Mouse (Mus musculus): ENCODE data around the gene Mansc1. TPM values are rescaled to one million over a fixed set of nuclear protein-coding genes. Genes with fewer than 3 reads are reported as not detected.
A peak's percentile ranks its signal among the peaks of the same experiment; 100 is the strongest.

Mansc1 gene
- total RNA-seq, 2 experiments from 2014 or later: 9.9 to 10.0 TPM

GRCm38 (mm10) chr6:134606540-134606939, 25.7 kb downstream of the Mansc1 start:
- intact Hi-C loops (cut with DNase I): loop anchor here (2.0 to 5.0 kb wide), 3 partner anchors 40 to 182 kb away; partner anchors contain the start of gene Lrp6
- no peak for DNase-seq (ENCODE audit: low spot score in 2 of 2)

DNA sequence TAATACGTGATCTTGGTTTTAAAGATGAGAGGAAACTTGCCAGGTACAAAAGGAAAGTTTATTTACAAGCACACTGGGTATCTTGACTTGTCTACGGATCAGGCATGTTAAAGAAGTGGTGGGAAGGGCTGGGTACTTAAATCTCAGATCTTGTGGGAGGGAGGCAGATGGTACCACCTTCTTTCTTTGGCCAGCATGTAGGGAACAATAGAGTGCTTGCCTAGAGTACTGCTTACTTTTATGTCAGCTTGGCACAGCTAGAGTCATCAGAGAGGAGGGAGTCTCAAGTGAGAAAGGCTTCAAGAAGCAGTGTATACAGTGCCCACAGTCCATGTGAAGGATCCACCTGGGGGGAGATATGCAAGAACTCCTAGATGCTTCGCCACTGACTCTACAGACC, 27.1 kb downstream of the Mansc1 start:
- intact Hi-C loops (cut with DNase I): loop anchor here (5.0 kb wide), 1 partner anchor 133 kb away; no protein-coding TSS in a partner anchor
- DNase-seq (ENCODE audit: low spot score in 2 of 2): peak in 1 of 2 experiments; percentile 58

DNA sequence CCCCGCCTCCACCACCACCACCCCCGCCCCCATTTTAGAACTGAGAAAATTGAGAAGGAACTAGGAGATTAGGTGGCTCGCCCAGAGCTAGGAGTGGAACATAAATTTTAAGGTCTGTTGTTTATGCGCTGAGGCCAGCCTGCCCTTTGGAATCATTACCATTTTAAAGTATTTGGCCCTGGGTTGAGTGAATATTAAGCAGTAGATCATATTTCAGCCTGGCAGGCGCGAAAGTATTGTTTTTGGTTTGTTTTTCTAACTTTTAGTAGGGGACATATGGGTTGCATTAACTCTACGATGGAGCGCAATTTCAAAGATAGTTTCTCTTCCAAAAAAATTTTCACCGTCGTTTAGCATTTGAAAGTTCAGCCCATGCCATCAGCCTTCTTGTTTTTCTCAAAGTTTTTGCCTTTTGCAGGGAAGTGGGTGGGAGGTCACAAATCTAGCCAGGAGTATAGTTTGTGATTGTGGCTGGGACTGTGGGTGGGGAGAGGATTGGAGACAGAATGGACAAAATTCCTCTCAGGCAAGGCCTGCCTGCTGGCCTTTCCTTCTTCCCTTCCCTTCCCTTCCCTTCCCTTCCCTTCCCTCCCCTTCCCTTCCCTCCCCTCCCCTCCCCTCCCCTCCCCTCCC, 29.8 kb downstream of the Mansc1 start:
- no peak for DNase-seq (ENCODE audit: low spot score in 2 of 2)
- intact Hi-C loops (cut with DNase I): no loop called here

DNA sequence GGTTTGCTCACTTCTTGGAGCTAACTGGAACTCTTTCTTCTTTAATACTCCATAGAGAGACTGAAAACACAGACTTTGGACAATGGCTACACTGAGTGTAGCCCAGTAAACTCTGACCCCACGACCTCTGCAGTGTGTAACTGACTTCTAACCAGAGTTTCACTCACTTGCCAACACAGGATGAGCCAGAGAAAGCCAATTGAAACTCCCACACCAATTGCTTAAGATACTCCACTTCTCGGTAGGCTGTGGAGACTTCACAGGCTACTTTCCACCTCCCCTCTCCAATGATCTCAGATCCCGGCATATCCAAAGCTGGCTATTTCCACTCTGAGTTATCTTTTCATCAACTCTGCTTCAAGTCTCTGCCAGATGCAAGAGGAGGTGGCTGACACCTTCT, 30.5 kb downstream of the Mansc1 start:
- intact Hi-C loops (cut with DNase I): no loop called here
- DNase-seq (ENCODE audit: low spot score in 2 of 2): no peak

- no peak for DNase-seq (ENCODE audit: low spot score in 2 of 2)
- intact Hi-C loops (cut with DNase I): no loop called here
Measured at GRCm38 (mm10) chr6:134601130-134601529, 31.2 kb downstream of the Mansc1 start.

DNA sequence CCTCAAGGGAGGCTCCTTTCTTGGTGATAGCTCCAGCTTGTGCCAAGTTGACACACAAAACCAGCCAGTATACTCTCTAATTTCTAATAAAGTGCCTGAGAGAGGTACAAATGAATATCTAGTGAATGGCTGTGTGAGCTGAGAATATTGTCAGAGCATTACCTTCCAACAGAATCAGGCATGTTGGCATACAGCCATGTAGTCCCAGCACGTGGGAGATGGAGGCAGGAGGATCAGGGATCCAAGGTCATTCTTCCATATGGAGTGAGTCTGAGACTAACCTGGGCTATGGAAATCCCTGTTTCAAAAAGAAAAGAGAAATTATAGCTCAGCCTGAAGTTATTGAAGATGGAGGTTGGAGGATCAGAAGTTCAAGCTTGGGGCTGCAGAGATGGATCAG, 33.0 kb downstream of the Mansc1 start:
- no peak for DNase-seq (ENCODE audit: low spot score in 2 of 2)
- intact Hi-C loops (cut with DNase I): no loop called here

GRCm38 (mm10) chr6:134597651-134598229, 34.5 kb downstream of the Mansc1 start:
- peak in 1 of 2 experiments; percentile 32 for DNase-seq (ENCODE audit: low spot score in 2 of 2)
- intact Hi-C loops (cut with DNase I): no loop called here

DNA sequence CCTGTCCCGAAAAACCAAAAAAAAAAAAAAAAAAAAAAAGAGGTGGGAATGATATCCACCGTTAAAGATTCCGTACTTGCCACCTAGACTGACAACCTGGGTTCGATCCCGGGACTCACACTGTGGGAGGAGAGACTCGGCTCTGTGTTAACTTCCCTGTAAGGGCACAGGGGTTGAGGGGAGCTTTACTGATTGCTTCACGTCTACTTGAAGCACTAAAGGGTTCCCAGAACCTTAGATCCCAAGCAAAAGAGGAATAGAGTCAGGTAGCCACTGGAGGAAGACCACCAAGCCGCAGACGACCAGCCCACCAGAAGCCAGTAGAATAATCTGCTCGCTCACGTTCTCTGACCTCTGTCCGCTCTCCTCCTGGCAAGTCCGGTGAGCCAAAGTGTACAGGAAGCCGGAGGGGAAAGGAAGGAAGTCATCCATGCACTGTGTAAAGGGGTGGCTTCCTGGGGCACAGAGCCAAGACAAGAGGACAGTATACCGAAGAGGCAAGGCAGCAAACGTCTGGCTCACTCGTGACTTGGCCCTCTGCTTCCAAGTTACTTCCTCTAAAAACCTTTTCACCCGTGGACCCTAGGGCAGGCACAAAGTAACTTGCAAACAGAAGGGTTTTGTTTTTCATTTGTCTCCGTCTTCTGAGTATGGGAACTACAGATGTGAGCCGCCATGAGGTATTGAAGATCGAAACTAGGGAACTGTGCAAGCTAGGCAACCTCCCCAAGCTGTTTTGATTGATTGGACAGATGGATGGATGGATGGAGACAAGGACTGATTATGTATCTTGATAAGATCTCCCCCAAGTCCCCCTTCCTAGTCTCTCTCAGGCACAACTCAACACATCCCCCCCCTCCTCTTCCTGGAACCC, 37.5 kb downstream of the Mansc1 start:
- intact Hi-C loops (cut with DNase I): no loop called here
- DNase-seq (ENCODE audit: low spot score in 2 of 2): no peak

DNA sequence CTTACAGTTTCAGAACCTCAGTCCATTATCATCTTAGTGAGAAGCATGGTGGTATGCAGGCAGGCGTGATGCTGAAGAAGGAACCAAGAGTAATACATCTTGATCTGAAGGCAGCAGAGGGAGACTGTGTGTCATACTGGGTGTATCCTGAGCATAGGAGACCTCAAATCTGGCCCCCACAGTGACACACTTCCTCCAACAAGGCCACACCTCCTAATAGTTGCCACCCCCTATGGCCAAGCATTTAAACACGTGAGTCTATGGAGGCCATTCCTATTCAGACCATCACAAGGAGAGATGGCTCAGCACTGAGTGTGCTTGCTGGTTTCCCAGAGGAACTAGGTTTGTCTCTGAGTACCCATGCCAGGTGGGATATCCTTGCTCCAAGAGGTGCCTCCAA, 40.7 kb downstream of the Mansc1 start:
- no peak for DNase-seq (ENCODE audit: low spot score in 2 of 2)
- intact Hi-C loops (cut with DNase I): no loop called here

- no peak for DNase-seq (ENCODE audit: low spot score in 2 of 2)
- intact Hi-C loops (cut with DNase I): no loop called here
Measured at GRCm38 (mm10) chr6:134586241-134586640, 46.0 kb downstream of the Mansc1 start.

DNA sequence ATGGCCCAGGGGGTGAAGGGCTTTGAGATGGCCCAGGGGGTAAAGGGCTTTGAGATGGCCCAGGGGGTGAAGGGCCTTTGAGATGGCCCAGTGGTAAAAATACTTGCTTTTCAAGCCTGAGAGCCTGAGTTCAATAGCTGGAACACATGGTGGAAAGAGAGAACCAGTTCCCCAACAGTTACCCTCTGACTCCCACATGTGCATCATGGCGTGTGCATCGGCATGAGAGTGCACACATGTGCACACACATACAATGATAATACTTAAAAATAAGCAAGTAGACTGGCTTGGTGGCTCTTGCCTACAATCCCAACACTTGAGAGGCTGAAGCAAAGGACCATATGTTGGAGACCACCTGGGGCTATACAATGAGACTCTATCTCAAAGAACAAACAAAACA, 47.7 kb downstream of the Mansc1 start:
- no peak for DNase-seq (ENCODE audit: low spot score in 2 of 2)
- intact Hi-C loops (cut with DNase I): no loop called here

DNA sequence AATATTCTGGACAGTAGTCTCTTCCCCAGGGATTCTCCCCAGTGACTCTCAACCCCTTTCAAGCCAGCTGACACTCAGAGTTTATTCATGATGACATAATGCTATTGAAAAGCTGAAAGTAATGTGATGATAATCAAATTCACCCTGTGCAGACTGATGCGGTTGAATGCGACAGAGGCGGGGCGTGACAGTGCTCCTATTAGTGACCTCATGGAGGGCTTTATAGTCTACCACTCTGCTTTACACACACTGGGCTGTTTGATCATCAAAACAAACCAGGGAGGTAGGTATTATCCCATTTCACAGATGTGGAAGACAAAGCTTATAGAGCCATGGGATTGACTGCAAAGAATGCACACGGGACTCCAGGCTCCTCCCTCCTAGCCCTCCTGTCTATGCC, 50.2 kb downstream of the Mansc1 start:
- intact Hi-C loops (cut with DNase I): no loop called here
- no peak for DNase-seq (ENCODE audit: low spot score in 2 of 2)

- no peak for DNase-seq (ENCODE audit: low spot score in 2 of 2)
- intact Hi-C loops (cut with DNase I): no loop called here
Measured at GRCm38 (mm10) chr6:134579506-134579905, 52.8 kb downstream of the Mansc1 start.

- intact Hi-C loops (cut with DNase I): no loop called here
Measured at GRCm38 (mm10) chr6:134578039-134578438, 54.2 kb downstream of the Mansc1 start.

GRCm38 (mm10) chr6:134575288-134575741, 57.0 kb downstream of the Mansc1 start:
- intact Hi-C loops (cut with DNase I): no loop called here
- DNase-seq (ENCODE audit: low spot score in 2 of 2): no peak

More at GRCm38 (mm10) chr6:134578039-134578438, 54.2 kb downstream of the Mansc1 start:
- no peak for DNase-seq (ENCODE audit: low spot score in 2 of 2)

DNA sequence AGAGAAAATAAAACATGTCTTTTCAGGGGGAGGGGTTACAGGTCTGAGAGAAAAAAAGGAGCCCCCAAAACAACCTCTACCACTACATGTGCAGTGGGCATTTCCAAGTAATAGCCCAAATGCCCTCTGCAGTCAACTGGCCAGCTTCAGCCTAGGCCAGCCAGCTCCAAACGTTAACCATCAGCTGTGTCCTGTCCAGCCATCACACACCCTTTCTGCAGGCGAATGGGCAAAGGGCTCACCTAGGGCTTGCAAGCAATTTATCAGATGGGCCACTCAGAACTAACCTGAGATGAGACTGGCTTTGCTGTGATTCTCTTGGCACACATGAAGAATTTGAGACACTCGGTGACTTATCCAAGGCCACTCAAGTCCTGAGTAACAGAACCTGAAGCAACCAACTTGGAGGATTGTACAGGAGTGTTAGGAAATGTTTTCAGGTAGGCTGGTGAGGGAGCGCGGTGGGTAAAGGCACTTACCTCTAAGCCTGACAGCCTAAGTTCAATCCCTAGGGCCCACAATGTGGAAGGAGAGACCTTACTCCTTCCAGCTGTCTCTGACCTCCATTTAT, 64.2 kb downstream of the Mansc1 start:
- DNase-seq (ENCODE audit: low spot score in 2 of 2): no peak
- intact Hi-C loops (cut with DNase I): loop anchor here (2.0 to 5.0 kb wide), 3 partner anchors 39 to 91 kb away; no protein-coding TSS in a partner anchor

DNA sequence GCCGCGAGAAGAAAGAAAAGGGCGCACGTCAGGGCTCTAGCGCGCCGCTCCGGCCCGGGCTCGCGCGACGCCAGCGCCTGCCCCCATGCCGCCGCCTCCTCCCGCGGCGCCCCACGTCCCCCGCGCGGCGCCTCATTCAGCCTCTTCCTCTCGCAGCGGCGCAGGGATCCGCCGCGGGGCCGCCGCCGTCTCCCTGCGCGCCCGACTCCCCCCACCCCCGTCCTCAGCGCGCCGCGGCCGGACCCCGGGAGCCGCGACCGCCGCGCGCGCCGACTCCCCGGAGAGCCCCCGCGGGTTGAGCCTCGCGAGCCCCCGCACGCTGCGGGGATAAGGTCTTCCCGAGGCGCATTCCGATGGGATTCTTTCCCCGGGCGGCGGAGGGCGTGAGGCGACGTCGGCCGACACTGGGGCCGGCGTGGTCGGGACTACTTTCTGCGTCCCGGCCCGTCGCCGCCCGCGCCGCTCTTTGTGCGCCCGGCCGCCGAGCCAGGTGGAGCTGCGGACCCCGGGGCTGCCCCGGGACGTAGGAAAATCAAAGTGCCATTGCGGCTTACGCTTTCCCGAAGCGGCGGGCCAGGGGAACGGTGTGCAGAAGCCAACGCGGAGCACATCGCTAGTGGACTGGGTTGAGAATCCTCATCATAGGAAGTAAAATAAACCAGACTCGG, 65.3 kb downstream of the Mansc1 start, which contains the start of gene Lrp6:
Lrp6 (minus strand) TSS at position 148 of the 668 bp plus-strand sequence.
- intact Hi-C loops (cut with DNase I): loop anchor here (2.0 to 5.0 kb wide), 3 partner anchors 40 to 90 kb away; no protein-coding TSS in a partner anchor
- peak; percentile 72 to 86 for DNase-seq (ENCODE audit: low spot score in 2 of 2)

GRCm38 (mm10) chr6:134566248-134566817, 66.0 kb downstream of the Mansc1 start:
- intact Hi-C loops (cut with DNase I): loop anchor here (2.0 to 5.0 kb wide), 3 partner anchors 40 to 89 kb away; no protein-coding TSS in a partner anchor
- DNase-seq (ENCODE audit: low spot score in 2 of 2): no peak

Measured in left cerebral cortex, postnatal 25 days (tissue).